Mouse (Mus musculus) neural tube, embryonic 13.5 days (tissue): ENCODE data around the gene Zfp97. TPM values are rescaled to one million over a fixed set of nuclear protein-coding genes. Genes with fewer than 3 reads are reported as not detected.
"Not testable (repeated sequence)": the region's sequence is repeated elsewhere in the genome, so short reads cannot be mapped to it uniquely, and the experiment has no call there.

Experiments used
- ATAC-seq: fragments of 200-750 bp; cut with Nextera tagmentation; 2 replicates; pipeline ENCODE4 v1.8.0; 2017; ENCODE audit warnings: low read depth, mild to moderate bottlenecking, moderate TSS enrichment, moderate library complexity
- H3K27ac ChIP-seq: fragments of 300-500 bp; sonication (generic); replicated peaks from 2 replicates; pipeline ENCODE4 v1.5.1; 2015; ENCODE audit warnings: moderate library complexity, mild to moderate bottlenecking, inconsistent platforms
- H3K27me3 ChIP-seq: fragments of 300-500 bp; sonication (generic); 2 replicates; pipeline ENCODE4 v1.6.1; 2015; ENCODE audit warnings: mild to moderate bottlenecking, inconsistent platforms
- H3K36me3 ChIP-seq: fragments of 300-500 bp; sonication (generic); 2 replicates; pipeline ENCODE4 v1.6.1; 2015; ENCODE audit warnings: mild to moderate bottlenecking, inconsistent platforms
- H3K4me1 ChIP-seq: fragments of 300-500 bp; sonication (generic); replicated peaks from 2 replicates; pipeline ENCODE4 v1.6.1; 2015; ENCODE audit warnings: inconsistent platforms
- H3K4me2 ChIP-seq: fragments of 300-500 bp; sonication (generic); 2 replicates; pipeline ENCODE4 v1.6.1; 2015; ENCODE audit warnings: inconsistent platforms, mild to moderate bottlenecking, moderate library complexity
- H3K4me3 ChIP-seq: fragments of 300-500 bp; sonication (generic); 2 replicates; pipeline ENCODE4 v1.5.1; 2015; ENCODE audit warnings: mild to moderate bottlenecking, inconsistent platforms
- H3K9ac ChIP-seq: fragments of 300-500 bp; sonication (generic); 2 replicates; pipeline ENCODE4 v1.6.1; 2015; ENCODE audit warnings: moderate library complexity, mild to moderate bottlenecking, inconsistent platforms
- H3K9me3 ChIP-seq: fragments of 300-500 bp; sonication (generic); 2 replicates; pipeline ENCODE4 v1.6.1; 2016; ENCODE audit warnings: inconsistent platforms
- WGBS: fragments of 180-500 bp; shearing (Covaris S2); methylation state at CpG from one replicate; pipeline ENCODE4 v1.1.7; 2015; 5-methylcytosine and 5-hydroxymethylcytosine counted together
- polyA plus RNA-seq: library from polyadenylated mRNA; unstranded; fragments of >200 nt; fragmentation: Nextera tagmentation; extraction: Ambion mirVana; gene quantifications from 2 replicates; pipeline ENCODE4 v1.2.1, GENCODE M21; 2015

Gene Zfp97
- polyA plus RNA-seq = 3.3 and 3.4 TPM in 2 replicates

GRCm38 (mm10) chr17:17120830-17121502, at the start of gene Zfp97:
Gene Zfp97, plus strand, starts transcription at chr17:17121415.
- H3K4me2 ChIP-seq, H3K36me3 ChIP-seq, H3K9ac ChIP-seq, H3K27me3 ChIP-seq, H3K4me1 ChIP-seq, H3K27ac ChIP-seq, H3K9me3 ChIP-seq, H3K4me3 ChIP-seq: not testable (repeated sequence)
- peak; percentile 94 for ATAC-seq
- WGBS = no CpG with 5 or more reads among the region's 8 CpGs

GRCm38 (mm10) chr17:17178757-17179413, 57.7 kb downstream of the Zfp97 start:
- WGBS = no CpG with 5 or more reads among the region's 8 CpGs
- not testable (repeated sequence) for H3K4me2 ChIP-seq, H3K27ac ChIP-seq, H3K9me3 ChIP-seq, H3K9ac ChIP-seq, H3K4me1 ChIP-seq, H3K4me3 ChIP-seq, H3K27me3 ChIP-seq, H3K36me3 ChIP-seq
- ATAC-seq = peak; percentile 96

DNA sequence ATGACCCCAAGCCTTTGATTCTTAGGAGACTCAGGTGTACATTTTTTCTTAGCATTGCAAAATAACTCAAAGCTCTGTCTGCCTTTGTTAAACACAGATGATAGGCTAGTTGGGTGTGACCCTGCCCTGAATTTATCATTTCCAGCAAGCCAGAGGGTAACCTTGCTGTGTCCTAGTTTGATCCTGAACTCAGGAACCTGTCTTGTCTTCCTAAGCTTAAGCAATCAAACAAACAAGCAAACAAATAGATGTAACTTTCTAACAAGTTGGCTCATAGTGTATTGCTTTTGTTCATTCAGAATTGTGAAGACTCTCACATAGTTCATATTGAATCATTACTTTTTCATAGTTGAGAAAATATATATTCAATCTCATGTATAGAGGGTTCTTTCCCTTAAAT, 73.5 kb downstream of the Zfp97 start:
- peaks cover 43% of the 10 kb centered on the region for H3K9me3 ChIP-seq

DNA sequence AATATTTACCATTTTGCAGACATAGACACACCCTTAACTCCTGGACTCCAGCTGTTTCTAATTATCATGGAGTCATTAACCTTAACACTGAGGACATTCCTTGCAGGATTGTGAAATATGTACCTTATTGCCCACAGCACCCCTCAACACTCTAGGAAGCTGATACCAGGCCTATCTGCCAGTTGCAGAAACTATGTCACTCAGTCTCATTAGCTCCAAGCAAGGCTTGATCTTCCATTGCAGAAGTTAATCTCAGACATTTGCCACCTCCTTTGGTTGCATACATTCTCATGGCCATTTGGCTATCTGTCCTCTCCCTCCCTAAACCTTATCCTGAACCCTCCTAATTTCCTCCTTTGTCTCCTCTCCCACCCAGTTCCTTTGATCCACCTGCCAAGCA, 74.0 kb downstream of the Zfp97 start:
- Histone ChIP-seq H3K9ac (no peak overlapping the region), H3K4me3 (no peak overlapping the region)

More for the DNA sequence above, 73.5 kb downstream of the Zfp97 start:
- not testable (repeated sequence) for H3K27me3 ChIP-seq, H3K4me1 ChIP-seq, H3K9ac ChIP-seq, H3K4me3 ChIP-seq, H3K4me2 ChIP-seq, H3K27ac ChIP-seq, ATAC-seq, H3K36me3 ChIP-seq

DNA sequence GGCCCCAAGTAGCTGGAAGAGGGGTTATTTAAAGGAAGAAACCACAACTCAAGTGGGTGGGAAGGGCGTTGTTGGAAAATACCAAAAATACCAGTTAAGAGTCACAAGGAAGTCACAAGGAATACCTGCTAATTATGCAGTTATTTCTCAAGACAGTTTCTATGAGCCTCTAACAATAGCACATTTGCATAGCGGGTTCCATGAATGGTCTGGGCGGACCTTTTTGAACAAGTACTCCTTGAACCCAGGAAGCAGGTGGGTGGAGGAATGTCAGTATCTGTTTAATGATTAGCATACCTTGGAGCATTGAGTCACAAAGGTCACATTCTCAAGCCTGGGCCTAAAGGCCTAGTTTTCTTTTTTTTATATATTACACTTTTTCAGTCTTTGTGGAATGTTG, 74.9 kb downstream of the Zfp97 start:
- H3K9me3 ChIP-seq = peaks cover 47% of the 10 kb centered on the region
- H3K36me3 ChIP-seq = peaks cover 11% of the 10 kb centered on the region; the same call in 1 of the 2 replicates
- H3K4me3 ChIP-seq, H3K9ac ChIP-seq, H3K27me3 ChIP-seq, H3K4me1 ChIP-seq, H3K4me2 ChIP-seq, H3K27ac ChIP-seq, ATAC-seq: not testable (repeated sequence)
- 95% methylated on average over 3 of the region's 3 CpGs for WGBS

More for the DNA sequence above, 74.0 kb downstream of the Zfp97 start:
- H3K27me3 ChIP-seq = no peaks in the 10 kb centered on the region
- H3K4me2 ChIP-seq = no peak overlapping the region
- no peak overlapping the region for H3K27ac ChIP-seq
- peaks cover 11% of the 10 kb centered on the region; the same call in 1 of the 2 replicates for H3K36me3 ChIP-seq
- H3K4me1 ChIP-seq = no peaks in the 10 kb centered on the region
- ATAC-seq = no peak
- peaks cover 39% of the 10 kb centered on the region for H3K9me3 ChIP-seq

Other genes starting within 250 kb of the Zfp97 start
- gene Zfp960, start 57.3 kb upstream of the Zfp97 start, polyA plus RNA-seq = 2.4 and 3.1 TPM in 2 replicates